19 mouse cellular contexts compared by ENCODE assay signal in genomic region chr7:13042511-13042910, GRCm38 (mm10). TPM values are rescaled to one million over a fixed set of nuclear protein-coding genes. Genes with fewer than 3 reads are reported as not detected.
DNase-seq lines count a peak whose midpoint lies in the region; ATAC-seq lines count a peak whose summit lies in the region.
"Had no signal": no experiment of that assay in that cellular context is flagged by ENCODE, and none has a peak within 500 bp of the region (broad histone marks: within the 10 kb centered on the region; RNA-seq: fewer than 3 reads in every experiment).

No protein-coding gene starts in this region.

- H3K27ac ChIP-seq in heart, embryonic 11.5 days (ENCODE audit: low read depth, low read length) = no peak overlapping the region
- H3K27ac ChIP-seq in limb, embryonic 11.5 days (replicated peaks; ENCODE audit: low read depth, low read length) = no peak overlapping the region
- no peak overlapping the region for H3K27ac ChIP-seq in limb, embryonic 10.5 days
- no peak overlapping the region for H3K27ac ChIP-seq in neural tube, embryonic 13.5 days (replicated peaks)
- H3K27ac ChIP-seq: forebrain, embryonic 10.5 days; heart, adult 2 months; hindbrain, embryonic 14.5 days had no signal

- peaks cover 2% of the 10 kb centered on the region; the same call in 1 of the 2 replicates for H3K36me3 ChIP-seq in heart, embryonic 11.5 days (ENCODE audit: control insufficient read depth, insufficient read depth, low read length)
- H3K36me3 ChIP-seq in limb, embryonic 11.5 days (ENCODE audit: control insufficient read depth, insufficient read depth, low read length) = no peaks in the 10 kb centered on the region
- H3K36me3 ChIP-seq in limb, embryonic 10.5 days = no peaks in the 10 kb centered on the region
- no peaks in the 10 kb centered on the region for H3K36me3 ChIP-seq in neural tube, embryonic 13.5 days
- H3K36me3 ChIP-seq: heart, embryonic 10.5 days had no signal

- WGBS in heart, embryonic 11.5 days (ENCODE audit: insufficient replicate concordance) = 65% methylated on average over 6 of the region's 6 CpGs
- WGBS in limb, embryonic 11.5 days = 75% methylated on average over 6 of the region's 6 CpGs
- WGBS in limb, embryonic 10.5 days = 80% methylated on average over 6 of the region's 6 CpGs
- WGBS in neural tube, embryonic 13.5 days = 72% methylated on average over 6 of the region's 6 CpGs

- no peak overlapping the region for H3K9ac ChIP-seq in heart, embryonic 11.5 days (ENCODE audit: low read depth, low read length)
- H3K9ac ChIP-seq in limb, embryonic 11.5 days (ENCODE audit: low read length) = no peak overlapping the region
- no peak overlapping the region for H3K9ac ChIP-seq in neural tube, embryonic 13.5 days

- H3K4me2 ChIP-seq in heart, embryonic 11.5 days = no peak overlapping the region
- no peak overlapping the region for H3K4me2 ChIP-seq in limb, embryonic 11.5 days (ENCODE audit: low read depth, severe bottlenecking)
- 0 out of 2 replicates have a peak overlapping the region, but pooled peaks have one; percentile 73 for H3K4me2 ChIP-seq in neural tube, embryonic 13.5 days

- no peak overlapping the region for H3K4me3 ChIP-seq in heart, embryonic 11.5 days (ENCODE audit: low read depth, low read length)
- no peak overlapping the region for H3K4me3 ChIP-seq in limb, embryonic 11.5 days (ENCODE audit: low read depth, low read length)
- no peak overlapping the region for H3K4me3 ChIP-seq in limb, embryonic 10.5 days
- H3K4me3 ChIP-seq in neural tube, embryonic 13.5 days = no peak overlapping the region
- H3K4me3 ChIP-seq: heart, adult 2 months had no signal

- H3K9me3 ChIP-seq in heart, embryonic 11.5 days (replicated peaks; ENCODE audit: control insufficient read depth, low read length) = peaks cover 9% of the 10 kb centered on the region
- peaks cover 12% of the 10 kb centered on the region; the same call in 1 of the 2 replicates for H3K9me3 ChIP-seq in limb, embryonic 11.5 days (ENCODE audit: control insufficient read depth, low read length)
- peaks cover 6% of the 10 kb centered on the region for H3K9me3 ChIP-seq in limb, embryonic 10.5 days (replicated peaks)
- no peaks in the 10 kb centered on the region for H3K9me3 ChIP-seq in neural tube, embryonic 13.5 days

- DNase-seq in cerebellum, adult 9-10 months = peak; percentile 61
- peak; percentile 67 for DNase-seq in heart, adult 11 months
- DNase-seq in limb, embryonic 11.5 days (ENCODE audit: low spot score) = peak; percentile 21
- no peak for DNase-seq in limb, embryonic 10.5 days (ENCODE audit: low spot score)
- no peak for DNase-seq in neural tube, embryonic 10.5 days (ENCODE audit: extremely low spot score, low spot score)
- DNase-seq: adrenal gland, adult 2 months; adrenal gland, postnatal 14 days; gastrocnemius, postnatal 25 days; kidney, adult 11 months had no signal

- H3K27me3 ChIP-seq in heart, embryonic 11.5 days (ENCODE audit: control insufficient read depth, insufficient read depth, low read length) = peaks cover 36% of the 10 kb centered on the region
- peaks cover 36% of the 10 kb centered on the region for H3K27me3 ChIP-seq in limb, embryonic 11.5 days (ENCODE audit: control insufficient read depth, insufficient read depth, low read length)
- peaks cover 56% of the 10 kb centered on the region for H3K27me3 ChIP-seq in limb, embryonic 10.5 days (ENCODE audit: low read depth, poor library complexity, severe bottlenecking)
- H3K27me3 ChIP-seq in neural tube, embryonic 13.5 days = peaks cover 50% of the 10 kb centered on the region

- no peak for ATAC-seq in cerebellum, adult (ENCODE audit: insufficient number of reproducible peaks, low FRiP score, low TSS enrichment)
- ATAC-seq in heart, embryonic 11.5 days (replicated peaks; ENCODE audit: insufficient number of reproducible peaks, low FRiP score, low TSS enrichment) = no peak
- ATAC-seq in limb, embryonic 11.5 days (ENCODE audit: insufficient number of reproducible peaks, low FRiP score, low TSS enrichment, low read depth) = no peak
- ATAC-seq in neural tube, embryonic 13.5 days (ENCODE audit: low read depth) = no peak
- ATAC-seq: CD4-positive, CD25-positive, alpha-beta regulatory T cell, adult 4 months; forebrain, embryonic 14.5 days; inflammation-experienced regulatory T-cells, adult 6 months had no signal

- H3K4me1 ChIP-seq in heart, embryonic 11.5 days (ENCODE audit: control insufficient read depth, insufficient read depth, low read length) = peaks cover 15% of the 10 kb centered on the region
- no peaks in the 10 kb centered on the region; the same call in 1 of the 2 replicates for H3K4me1 ChIP-seq in limb, embryonic 11.5 days (ENCODE audit: control insufficient read depth, insufficient read depth, low read length)
- peaks cover 23% of the 10 kb centered on the region for H3K4me1 ChIP-seq in limb, embryonic 10.5 days
- peaks cover 25% of the 10 kb centered on the region for H3K4me1 ChIP-seq in neural tube, embryonic 13.5 days (replicated peaks)

RNA-seq across cellular contexts. Expression of gene Ube2m, which starts 4.4 kb away (rescaled TPM):
- 172 and 174 TPM in 2 replicates for polyA plus RNA-seq in heart, embryonic 11.5 days (2014; fragmentation: Nextera tagmentation; extraction: Ambion mirVana)
- polyA plus RNA-seq in limb, embryonic 11.5 days (2014; fragmentation: Nextera tagmentation; extraction: Ambion mirVana) = 199 TPM in 2 replicates
- polyA plus RNA-seq in limb, embryonic 10.5 days (2016; fragmentation: Nextera tagmentation; extraction: Ambion mirVana) = 182 and 208 TPM in 2 replicates
- polyA plus RNA-seq in neural tube, embryonic 13.5 days (2015; fragmentation: Nextera tagmentation; extraction: Ambion mirVana) = 149 and 152 TPM in 2 replicates

RNA-seq across cellular contexts. Expression of gene Chmp2a, which starts 7.9 kb away (rescaled TPM):
- 148 and 149 TPM in 2 replicates for polyA plus RNA-seq in heart, embryonic 11.5 days (2014; fragmentation: Nextera tagmentation; extraction: Ambion mirVana)
- polyA plus RNA-seq in limb, embryonic 11.5 days (2014; fragmentation: Nextera tagmentation; extraction: Ambion mirVana) = 84.2 and 93.8 TPM in 2 replicates
- 79.6 and 84.2 TPM in 2 replicates for polyA plus RNA-seq in limb, embryonic 10.5 days (2016; fragmentation: Nextera tagmentation; extraction: Ambion mirVana)
- 170 and 189 TPM in 2 replicates for polyA plus RNA-seq in neural tube, embryonic 13.5 days (2015; fragmentation: Nextera tagmentation; extraction: Ambion mirVana)

RNA-seq across cellular contexts. Expression of gene Mzf1, which starts 12.1 kb away (rescaled TPM):
- 1.5 and 1.7 TPM in 2 replicates for polyA plus RNA-seq in heart, embryonic 11.5 days (2014; fragmentation: Nextera tagmentation; extraction: Ambion mirVana)
- polyA plus RNA-seq in limb, embryonic 11.5 days (2014; fragmentation: Nextera tagmentation; extraction: Ambion mirVana) = 2.3 TPM in 2 replicates
- 3.3 and 4.4 TPM in 2 replicates for polyA plus RNA-seq in limb, embryonic 10.5 days (2016; fragmentation: Nextera tagmentation; extraction: Ambion mirVana)
- 5.6 and 6.0 TPM in 2 replicates for polyA plus RNA-seq in neural tube, embryonic 13.5 days (2015; fragmentation: Nextera tagmentation; extraction: Ambion mirVana)

RNA-seq across cellular contexts. Expression of gene Zbtb45, which starts 32.7 kb away (rescaled TPM):
- 13.6 and 16.0 TPM in 2 replicates for polyA plus RNA-seq in heart, embryonic 11.5 days (2014; fragmentation: Nextera tagmentation; extraction: Ambion mirVana)
- 30.6 and 31.5 TPM in 2 replicates for polyA plus RNA-seq in limb, embryonic 11.5 days (2014; fragmentation: Nextera tagmentation; extraction: Ambion mirVana)
- 29.1 and 31.8 TPM in 2 replicates for polyA plus RNA-seq in limb, embryonic 10.5 days (2016; fragmentation: Nextera tagmentation; extraction: Ambion mirVana)
- polyA plus RNA-seq in neural tube, embryonic 13.5 days (2015; fragmentation: Nextera tagmentation; extraction: Ambion mirVana) = 36.2 and 37.8 TPM in 2 replicates

RNA-seq across cellular contexts. Expression of gene Trim28, which starts 43.6 kb away (rescaled TPM):
- 252 and 256 TPM in 2 replicates for polyA plus RNA-seq in heart, embryonic 11.5 days (2014; fragmentation: Nextera tagmentation; extraction: Ambion mirVana)
- 610 and 647 TPM in 2 replicates for polyA plus RNA-seq in limb, embryonic 11.5 days (2014; fragmentation: Nextera tagmentation; extraction: Ambion mirVana)
- polyA plus RNA-seq in limb, embryonic 10.5 days (2016; fragmentation: Nextera tagmentation; extraction: Ambion mirVana) = 561 and 585 TPM in 2 replicates
- 223 and 229 TPM in 2 replicates for polyA plus RNA-seq in neural tube, embryonic 13.5 days (2015; fragmentation: Nextera tagmentation; extraction: Ambion mirVana)

Comparison
In these comparisons a context has a peak if more than half of its experiments do, and no peak if none do; other contexts are left out.
1. DNase-seq: peak in cerebellum, adult 9-10 months (single experiment), heart, adult 11 months (single experiment) and limb, embryonic 11.5 days (single experiment); none in limb, embryonic 10.5 days (single experiment) and neural tube, embryonic 10.5 days (single experiment).